Mouse (Mus musculus): ENCODE results near the gene Coq7. TPM values are rescaled to one million over a fixed set of nuclear protein-coding genes. Genes with fewer than 3 reads are reported as not detected.
A peak's percentile ranks its signal among the peaks of the same experiment; 100 is the strongest.

The Coq7 gene
- polyA plus RNA-seq, 1 experiment from 2014 or later, result 53.4 TPM

GRCm38 (mm10) chr7:118476428-118476827 is 56.7 kb downstream of the Coq7 start:
- 74% methylated on average over 5 of the region's 5 CpGs for WGBS (ENCODE audit: insufficient replicate concordance)
- Histone ChIP-seq H3K9ac (replicated peaks) (no peak overlapping the region), H3K4me1 (ENCODE audit: insufficient read depth) (no peaks in the 10 kb centered on the region), H3K27me3 (ENCODE audit: insufficient read depth, low read length) (no peaks in the 10 kb centered on the region), H3K4me2 (ENCODE audit: low read depth, low read length) (no peak overlapping the region), H3K4me3 (ENCODE audit: low read depth, low read length) (no peak overlapping the region), H3K27ac (ENCODE audit: low read depth) (no peak overlapping the region), H3K36me3 (replicated peaks; ENCODE audit: insufficient read depth, low read length) (no peaks in the 10 kb centered on the region), H3K9me3 (ENCODE audit: low read length) (no peaks in the 10 kb centered on the region)
- no peak for ATAC-seq
- TF ChIP-seq CTCF (IDR thresholded peaks at IDR 0.05; ENCODE audit: low read depth) (no peak), EP300 (IDR thresholded peaks at IDR 0.05; ENCODE audit: low read depth) (no peak)
- DNase-seq, result no peak

- Histone ChIP-seq H3K27ac (ENCODE audit: low read depth) (no peak overlapping the region), H3K36me3 (replicated peaks; ENCODE audit: insufficient read depth, low read length) (no peaks in the 10 kb centered on the region), H3K27me3 (ENCODE audit: insufficient read depth, low read length) (no peaks in the 10 kb centered on the region), H3K4me2 (ENCODE audit: low read depth, low read length) (no peak overlapping the region), H3K4me1 (ENCODE audit: insufficient read depth) (no peaks in the 10 kb centered on the region), H3K4me3 (ENCODE audit: low read depth, low read length) (no peak overlapping the region), H3K9me3 (ENCODE audit: low read length) (no peaks in the 10 kb centered on the region), H3K9ac (replicated peaks) (no peak overlapping the region)
- TF ChIP-seq EP300 (IDR thresholded peaks at IDR 0.05; ENCODE audit: low read depth), result no peak
- no peak for TF ChIP-seq CTCF (IDR thresholded peaks at IDR 0.05; ENCODE audit: low read depth)
- 78% methylated on average over 7 of the region's 7 CpGs for WGBS (ENCODE audit: insufficient replicate concordance)
- ATAC-seq (no peak), DNase-seq (no peak)
These were observed 58.0 kb downstream of the Coq7 start for GRCm38 (mm10) chr7:118475008-118475705.

GRCm38 (mm10) chr7:118472886-118473285 is 60.3 kb downstream of the Coq7 start:
- H3K27ac ChIP-seq (ENCODE audit: low read depth), result no peak overlapping the region
- DNase-seq (no peak), ATAC-seq (no peak)
- H3K27me3 ChIP-seq (ENCODE audit: insufficient read depth, low read length), result no peaks in the 10 kb centered on the region
- WGBS (ENCODE audit: insufficient replicate concordance), result 93% methylated on average over 1 of the region's 1 CpGs
- no peak overlapping the region for H3K4me2 ChIP-seq (ENCODE audit: low read depth, low read length)
- no peak overlapping the region for H3K9ac ChIP-seq (replicated peaks)
- no peaks in the 10 kb centered on the region for H3K36me3 ChIP-seq (replicated peaks; ENCODE audit: insufficient read depth, low read length)
- no peak overlapping the region for H3K4me3 ChIP-seq (ENCODE audit: low read depth, low read length)
- no peaks in the 10 kb centered on the region for H3K4me1 ChIP-seq (ENCODE audit: insufficient read depth)
- TF ChIP-seq CTCF (IDR thresholded peaks at IDR 0.05; ENCODE audit: low read depth) (no peak), EP300 (IDR thresholded peaks at IDR 0.05; ENCODE audit: low read depth) (no peak)
- H3K9me3 ChIP-seq (ENCODE audit: low read length), result no peaks in the 10 kb centered on the region

- Histone ChIP-seq H3K4me1 (ENCODE audit: insufficient read depth) (peaks cover 3% of the 10 kb centered on the region; the same call in 1 of the 2 replicates), H3K36me3 (replicated peaks; ENCODE audit: insufficient read depth, low read length) (no peaks in the 10 kb centered on the region), H3K4me3 (ENCODE audit: low read depth, low read length) (no peak overlapping the region), H3K9ac (replicated peaks) (no peak overlapping the region), H3K27ac (ENCODE audit: low read depth) (no peak overlapping the region), H3K9me3 (ENCODE audit: low read length) (no peaks in the 10 kb centered on the region), H3K4me2 (ENCODE audit: low read depth, low read length) (no peak overlapping the region), H3K27me3 (ENCODE audit: insufficient read depth, low read length) (no peaks in the 10 kb centered on the region)
- TF ChIP-seq EP300 (IDR thresholded peaks at IDR 0.05; ENCODE audit: low read depth) (no peak), CTCF (IDR thresholded peaks at IDR 0.05; ENCODE audit: low read depth) (no peak)
- ATAC-seq, result no peak
- WGBS (ENCODE audit: insufficient replicate concordance), result 84% methylated on average over 3 of the region's 3 CpGs
- DNase-seq, result no peak
These were observed 65.1 kb downstream of the Coq7 start for GRCm38 (mm10) chr7:118468060-118468459.

- DNase-seq (no peak), ATAC-seq (peak; percentile 81)
- no peaks in the 10 kb centered on the region for H3K27me3 ChIP-seq (ENCODE audit: insufficient read depth, low read length)
- TF ChIP-seq CTCF (IDR thresholded peaks at IDR 0.05; ENCODE audit: low read depth) (no peak), EP300 (IDR thresholded peaks at IDR 0.05; ENCODE audit: low read depth) (no peak)
- no peak overlapping the region for H3K9ac ChIP-seq (replicated peaks)
- H3K27ac ChIP-seq (ENCODE audit: low read depth), result no peak overlapping the region
- no peaks in the 10 kb centered on the region for H3K36me3 ChIP-seq (replicated peaks; ENCODE audit: insufficient read depth, low read length)
- H3K4me3 ChIP-seq (ENCODE audit: low read depth, low read length), result no peak overlapping the region
- no peak overlapping the region for H3K4me2 ChIP-seq (ENCODE audit: low read depth, low read length)
- 35% methylated on average over 4 of the region's 4 CpGs for WGBS (ENCODE audit: insufficient replicate concordance)
- H3K4me1 ChIP-seq (ENCODE audit: insufficient read depth), result peaks cover 6% of the 10 kb centered on the region
- no peaks in the 10 kb centered on the region for H3K9me3 ChIP-seq (ENCODE audit: low read length)
These were observed 68.7 kb downstream of the Coq7 start for GRCm38 (mm10) chr7:118464432-118464831.

- H3K27me3 ChIP-seq (ENCODE audit: insufficient read depth, low read length), result no peaks in the 10 kb centered on the region
- H3K4me1 ChIP-seq (ENCODE audit: insufficient read depth), result peaks cover 6% of the 10 kb centered on the region
- no peak for DNase-seq
- H3K27ac ChIP-seq (ENCODE audit: low read depth), result no peak overlapping the region
- no peak for TF ChIP-seq CTCF (IDR thresholded peaks at IDR 0.05; ENCODE audit: low read depth)
- no peak for TF ChIP-seq EP300 (IDR thresholded peaks at IDR 0.05; ENCODE audit: low read depth)
- no peak overlapping the region for H3K4me2 ChIP-seq (ENCODE audit: low read depth, low read length)
- H3K9ac ChIP-seq (replicated peaks), result no peak overlapping the region
- WGBS (ENCODE audit: insufficient replicate concordance), result 55% methylated on average over 11 of the region's 11 CpGs
- no peaks in the 10 kb centered on the region for H3K9me3 ChIP-seq (ENCODE audit: low read length)
- no peak overlapping the region for H3K4me3 ChIP-seq (ENCODE audit: low read depth, low read length)
- no peaks in the 10 kb centered on the region for H3K36me3 ChIP-seq (replicated peaks; ENCODE audit: insufficient read depth, low read length)
- no peak for ATAC-seq
These were observed 70.1 kb downstream of the Coq7 start for GRCm38 (mm10) chr7:118462818-118463762.
